ENCODE assay signal across 18 mouse cellular contexts in the genomic region with DNA sequence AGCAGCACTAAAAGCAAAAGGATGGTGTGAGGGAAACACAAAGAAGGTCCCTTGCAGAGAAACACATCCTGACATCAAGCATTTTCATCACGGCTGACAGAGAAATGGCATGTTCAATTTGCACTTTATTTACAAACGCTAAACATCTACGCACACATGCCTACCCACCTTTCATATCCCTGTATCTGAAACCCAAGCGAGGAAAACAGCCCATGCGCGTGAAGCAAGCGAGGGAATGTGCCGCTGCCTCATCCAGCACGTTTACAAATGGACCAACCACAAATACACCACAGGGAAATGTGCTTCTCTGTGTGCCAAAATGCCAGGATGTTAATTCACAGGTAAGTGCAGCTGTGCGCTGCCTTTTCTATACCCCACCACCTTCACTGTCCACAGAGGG.
DNase-seq lines count a peak whose midpoint lies in the region; ATAC-seq and TF ChIP-seq lines count a peak whose summit lies in the region.
"Had no signal": no experiment of that assay in that cellular context is flagged by ENCODE, and none has a peak within 500 bp of the region (broad histone marks: within the 10 kb centered on the region; RNA-seq: fewer than 3 reads in every experiment).

No protein-coding gene starts in this region.

- no peak overlapping the region for H3K27ac ChIP-seq in forebrain, embryonic 14.5 days (ENCODE audit: low read depth, low read length)
- H3K27ac ChIP-seq in forebrain, embryonic 16.5 days (ENCODE audit: low read length): no peak overlapping the region
- no peak overlapping the region for H3K27ac ChIP-seq in intestine, embryonic 14.5 days (ENCODE audit: low read depth)
- H3K27ac ChIP-seq in intestine, embryonic 16.5 days (ENCODE audit: low read length): no peak overlapping the region
- H3K27ac ChIP-seq in midbrain, embryonic 16.5 days (ENCODE audit: low read length): no peak overlapping the region
- H3K27ac ChIP-seq in midbrain, embryonic 15.5 days: no peak overlapping the region
- no peak overlapping the region for H3K27ac ChIP-seq in stomach, postnatal 0 days (replicated peaks)
- no peak overlapping the region for H3K27ac ChIP-seq in cerebellum, adult 2 months (ENCODE audit: insufficient read depth, low read length)
- H3K27ac ChIP-seq: forebrain, embryonic 12.5 days; gastrocnemius, adult 2 months; kidney, embryonic 15.5 days had no signal

- DNase-seq in forebrain, embryonic 14.5 days (ENCODE audit: low spot score): peak; percentile 4
- DNase-seq in intestine, embryonic 14.5 days (ENCODE audit: low spot score): no peak
- DNase-seq in stomach, postnatal 0 days (ENCODE audit: low spot score): no peak
- no peak for DNase-seq in cerebellum, adult 2 months
- DNase-seq: adrenal gland, adult 2 months; cerebellum, adult 11-12 months; cerebellum, postnatal 36 days; gastrocnemius, adult 2 months; heart, adult 18-20 months; lung, adult 2 months had no signal

- H3K9me3 ChIP-seq in forebrain, embryonic 14.5 days (replicated peaks; ENCODE audit: control insufficient read depth, low read length): no peaks in the 10 kb centered on the region
- H3K9me3 ChIP-seq in forebrain, embryonic 16.5 days (ENCODE audit: control insufficient read depth, low read length): no peaks in the 10 kb centered on the region
- H3K9me3 ChIP-seq in intestine, embryonic 14.5 days (ENCODE audit: control insufficient read depth, low read length): no peaks in the 10 kb centered on the region
- H3K9me3 ChIP-seq in intestine, embryonic 16.5 days (ENCODE audit: control insufficient read depth, low read length): no peaks in the 10 kb centered on the region
- no peaks in the 10 kb centered on the region for H3K9me3 ChIP-seq in midbrain, embryonic 16.5 days (replicated peaks; ENCODE audit: control insufficient read depth, low read length, poor library complexity, severe bottlenecking)
- no peaks in the 10 kb centered on the region for H3K9me3 ChIP-seq in midbrain, embryonic 15.5 days
- no peaks in the 10 kb centered on the region for H3K9me3 ChIP-seq in stomach, postnatal 0 days (ENCODE audit: control insufficient read depth, low read length)
- H3K9me3 ChIP-seq: forebrain, embryonic 12.5 days; kidney, embryonic 15.5 days had no signal

- H3K4me2 ChIP-seq in forebrain, embryonic 14.5 days (ENCODE audit: low read length): no peak overlapping the region
- no peak overlapping the region for H3K4me2 ChIP-seq in forebrain, embryonic 16.5 days (ENCODE audit: low read length)
- peak overlapping the region; percentile 25; the same call in 1 of the 2 replicates for H3K4me2 ChIP-seq in intestine, embryonic 14.5 days (ENCODE audit: low read length)
- no peak overlapping the region for H3K4me2 ChIP-seq in intestine, embryonic 16.5 days (ENCODE audit: low read depth, low read length)
- 0 out of 2 replicates have a peak overlapping the region, but pooled peaks have one; percentile 23 for H3K4me2 ChIP-seq in midbrain, embryonic 16.5 days (ENCODE audit: low read length)
- no peak overlapping the region for H3K4me2 ChIP-seq in midbrain, embryonic 15.5 days
- H3K4me2 ChIP-seq in stomach, postnatal 0 days (replicated peaks; ENCODE audit: low read depth): peak overlapping the region; percentile 26; the same call in 1 of the 2 replicates
- H3K4me2 ChIP-seq: forebrain, embryonic 12.5 days; kidney, embryonic 15.5 days had no signal

- H3K4me3 ChIP-seq in forebrain, embryonic 14.5 days (ENCODE audit: low read depth, low read length): no peak overlapping the region
- H3K4me3 ChIP-seq in forebrain, embryonic 16.5 days (replicated peaks; ENCODE audit: low read length): no peak overlapping the region
- H3K4me3 ChIP-seq in intestine, embryonic 14.5 days (ENCODE audit: low read depth, low read length): no peak overlapping the region
- no peak overlapping the region for H3K4me3 ChIP-seq in intestine, embryonic 16.5 days (ENCODE audit: low read length)
- no peak overlapping the region for H3K4me3 ChIP-seq in midbrain, embryonic 16.5 days (ENCODE audit: low read depth, low read length)
- no peak overlapping the region for H3K4me3 ChIP-seq in midbrain, embryonic 15.5 days
- H3K4me3 ChIP-seq in stomach, postnatal 0 days (ENCODE audit: low read depth, low read length): no peak overlapping the region
- no peak overlapping the region for H3K4me3 ChIP-seq in cerebellum, adult 2 months (replicated peaks; ENCODE audit: insufficient read depth, low read depth, low read length)
- H3K4me3 ChIP-seq: forebrain, embryonic 12.5 days; gastrocnemius, adult 2 months; kidney, embryonic 15.5 days; megakaryocyte, embryonic 14.5 days had no signal

- TF ChIP-seq EP300 in stomach, postnatal 0 days (optimal IDR thresholded peaks at IDR 0.05): no peak

- no peak for TF ChIP-seq CTCF in stomach, postnatal 0 days (IDR thresholded peaks at IDR 0.05; ENCODE audit: low read depth)
- no peak for TF ChIP-seq CTCF in cerebellum, adult 2 months (IDR thresholded peaks at IDR 0.05; ENCODE audit: borderline replicate concordance, insufficient read depth, low read depth, low read length)

- WGBS in forebrain, embryonic 14.5 days: 75% methylated on average over 10 of the region's 10 CpGs
- WGBS in forebrain, embryonic 16.5 days: 69% methylated on average over 10 of the region's 10 CpGs
- WGBS in intestine, embryonic 14.5 days: 61% methylated on average over 10 of the region's 10 CpGs
- WGBS in intestine, embryonic 16.5 days: 66% methylated on average over 10 of the region's 10 CpGs
- 69% methylated on average over 10 of the region's 10 CpGs for WGBS in midbrain, embryonic 16.5 days
- WGBS in midbrain, embryonic 15.5 days: 63% methylated on average over 10 of the region's 10 CpGs
- WGBS in stomach, postnatal 0 days: 45% methylated on average over 10 of the region's 10 CpGs
- 69% methylated on average over 10 of the region's 10 CpGs for WGBS in cerebellum, adult 2 months

- H3K4me1 ChIP-seq in forebrain, embryonic 14.5 days (ENCODE audit: control insufficient read depth, insufficient read depth, low read length): no peaks in the 10 kb centered on the region
- peaks cover 10% of the 10 kb centered on the region; the same call in 1 of the 2 replicates for H3K4me1 ChIP-seq in forebrain, embryonic 16.5 days (replicated peaks; ENCODE audit: control insufficient read depth, insufficient read depth, low read length)
- no peaks in the 10 kb centered on the region for H3K4me1 ChIP-seq in intestine, embryonic 14.5 days (replicated peaks; ENCODE audit: control insufficient read depth, insufficient read depth, low read length)
- no peaks in the 10 kb centered on the region for H3K4me1 ChIP-seq in intestine, embryonic 16.5 days (ENCODE audit: control insufficient read depth, insufficient read depth, low read length)
- H3K4me1 ChIP-seq in midbrain, embryonic 16.5 days (ENCODE audit: control insufficient read depth, insufficient read depth, low read length): 0 out of 2 replicates have a peak, but pooled peaks cover 3% of the 10 kb centered on the region
- no peaks in the 10 kb centered on the region; the same call in 1 of the 2 replicates for H3K4me1 ChIP-seq in midbrain, embryonic 15.5 days
- H3K4me1 ChIP-seq in stomach, postnatal 0 days (replicated peaks; ENCODE audit: control insufficient read depth, insufficient read depth): no peaks in the 10 kb centered on the region
- H3K4me1 ChIP-seq in cerebellum, adult 2 months (ENCODE audit: control insufficient read depth, insufficient read depth, low read length): no peaks in the 10 kb centered on the region
- H3K4me1 ChIP-seq: kidney, embryonic 15.5 days; megakaryocyte, embryonic 14.5 days had no signal

- ATAC-seq in forebrain, embryonic 14.5 days: no peak
- no peak for ATAC-seq in forebrain, embryonic 16.5 days
- ATAC-seq in intestine, embryonic 14.5 days (replicated peaks; ENCODE audit: low FRiP score, low TSS enrichment, low read depth): no peak
- no peak for ATAC-seq in intestine, embryonic 16.5 days
- ATAC-seq in midbrain, embryonic 16.5 days: no peak
- ATAC-seq in midbrain, embryonic 15.5 days (replicated peaks): no peak
- no peak for ATAC-seq in stomach, postnatal 0 days (ENCODE audit: low FRiP score, low TSS enrichment)

- no peaks in the 10 kb centered on the region for H3K36me3 ChIP-seq in forebrain, embryonic 14.5 days (ENCODE audit: control insufficient read depth, insufficient read depth, low read length)
- no peaks in the 10 kb centered on the region for H3K36me3 ChIP-seq in forebrain, embryonic 16.5 days (ENCODE audit: control insufficient read depth, insufficient read depth)
- H3K36me3 ChIP-seq in intestine, embryonic 14.5 days (ENCODE audit: control insufficient read depth, insufficient read depth, low read length): no peaks in the 10 kb centered on the region
- H3K36me3 ChIP-seq in intestine, embryonic 16.5 days (ENCODE audit: control insufficient read depth, insufficient read depth, low read length): no peaks in the 10 kb centered on the region
- H3K36me3 ChIP-seq in midbrain, embryonic 16.5 days (ENCODE audit: control insufficient read depth, insufficient read depth, low read length): no peaks in the 10 kb centered on the region
- no peaks in the 10 kb centered on the region for H3K36me3 ChIP-seq in midbrain, embryonic 15.5 days (replicated peaks)
- H3K36me3 ChIP-seq in stomach, postnatal 0 days (ENCODE audit: control insufficient read depth, insufficient read depth, low read length): no peaks in the 10 kb centered on the region
- H3K36me3 ChIP-seq: forebrain, embryonic 12.5 days; kidney, embryonic 15.5 days had no signal

- no peak overlapping the region for H3K9ac ChIP-seq in forebrain, embryonic 14.5 days (ENCODE audit: low read length)
- no peak overlapping the region for H3K9ac ChIP-seq in forebrain, embryonic 16.5 days (replicated peaks; ENCODE audit: low read depth, low read length)
- H3K9ac ChIP-seq in intestine, embryonic 14.5 days (ENCODE audit: low read length): no peak overlapping the region
- H3K9ac ChIP-seq in intestine, embryonic 16.5 days (ENCODE audit: low read depth, low read length): no peak overlapping the region
- no peak overlapping the region for H3K9ac ChIP-seq in midbrain, embryonic 16.5 days (ENCODE audit: low read depth, low read length)
- no peak overlapping the region for H3K9ac ChIP-seq in midbrain, embryonic 15.5 days
- no peak overlapping the region for H3K9ac ChIP-seq in stomach, postnatal 0 days (ENCODE audit: low read length)
- H3K9ac ChIP-seq: forebrain, embryonic 12.5 days; kidney, embryonic 15.5 days had no signal

- H3K27me3 ChIP-seq in forebrain, embryonic 14.5 days (replicated peaks; ENCODE audit: control insufficient read depth, insufficient read depth, low read length): no peaks in the 10 kb centered on the region
- H3K27me3 ChIP-seq in forebrain, embryonic 16.5 days (replicated peaks; ENCODE audit: control insufficient read depth, insufficient read depth, low read length): no peaks in the 10 kb centered on the region
- no peaks in the 10 kb centered on the region for H3K27me3 ChIP-seq in intestine, embryonic 14.5 days (replicated peaks; ENCODE audit: control insufficient read depth, insufficient read depth, low read length)
- no peaks in the 10 kb centered on the region for H3K27me3 ChIP-seq in intestine, embryonic 16.5 days (replicated peaks; ENCODE audit: control insufficient read depth, insufficient read depth, low read length)
- H3K27me3 ChIP-seq in midbrain, embryonic 16.5 days (ENCODE audit: control insufficient read depth, insufficient read depth, low read depth, low read length): no peaks in the 10 kb centered on the region
- no peaks in the 10 kb centered on the region for H3K27me3 ChIP-seq in midbrain, embryonic 15.5 days (replicated peaks)
- H3K27me3 ChIP-seq in stomach, postnatal 0 days (ENCODE audit: control insufficient read depth, insufficient read depth, low read length): no peaks in the 10 kb centered on the region
- H3K27me3 ChIP-seq in cerebellum, adult 2 months (ENCODE audit: control insufficient read depth, insufficient read depth, low read length): no peaks in the 10 kb centered on the region
- H3K27me3 ChIP-seq: CH12.LX; forebrain, embryonic 12.5 days; kidney, embryonic 15.5 days; megakaryocyte, embryonic 14.5 days had no signal

- no peak for TF ChIP-seq POLR2A in cerebellum, adult 2 months (IDR thresholded peaks at IDR 0.05; ENCODE audit: borderline replicate concordance, insufficient read depth, low read length)

Comparison
In these comparisons a context has a peak if more than half of its experiments do, and no peak if none do; other contexts are left out.
1. H3K4me2 ChIP-seq: peak in intestine, embryonic 14.5 days (single experiment), midbrain, embryonic 16.5 days (single experiment) and stomach, postnatal 0 days (single experiment); none in forebrain, embryonic 14.5 days (single experiment), forebrain, embryonic 16.5 days (single experiment), intestine, embryonic 16.5 days (single experiment) and midbrain, embryonic 15.5 days (single experiment).